Mouse (Mus musculus) bone marrow, adult 2 months (tissue): ENCODE results near the gene Mgat1.

Experiments
- CTCF ChIP-seq: fragments of 200-500 bp; IDR thresholded peaks from 2 replicates; pipeline ENCODE4 v1.5.1; 2011; ENCODE audit warnings: low read length, control low read depth; ENCODE audit not compliant: control insufficient read depth, insufficient read depth
- POLR2A ChIP-seq: fragments of 200-500 bp; IDR thresholded peaks from 2 replicates; pipeline ENCODE4 v1.6.1; 2011; ENCODE audit warnings: low read depth, mild to moderate bottlenecking, control low read depth, low read length, borderline replicate concordance; ENCODE audit not compliant: control insufficient read depth

GRCm38 (mm10) chr11:49207495-49207894 lies 36.5 kb upstream of the Mgat1 start:
- TF ChIP-seq POLR2A, result no peak
- TF ChIP-seq CTCF, result no peak
